Mouse (Mus musculus) lung, embryonic 16.5 days (tissue): ENCODE results near the gene Lrp5. TPM values are rescaled to one million over a fixed set of nuclear protein-coding genes. Genes with fewer than 3 reads are reported as not detected.

Experiments used
- polyA plus RNA-seq: library from polyadenylated mRNA; unstranded; fragments of >200 nt; fragmentation: Nextera tagmentation; extraction: Ambion mirVana; gene quantifications from 2 replicates; pipeline ENCODE4 v1.2.1, GENCODE M21; 2015

Gene Lrp5
- polyA plus RNA-seq, 1 experiment from 2014 or later = 7.8 TPM

Other genes starting within 250 kb of the Lrp5 start
- gene Ppp6r3, start 110.8 kb downstream of the Lrp5 start, polyA plus RNA-seq = 65.0 and 66.2 TPM in 2 replicates
- gene 1810055G02Rik, start 21.7 kb upstream of the Lrp5 start, polyA plus RNA-seq = 28.3 and 32.4 TPM in 2 replicates
- gene Kmt5b, start 80.9 kb upstream of the Lrp5 start, polyA plus RNA-seq = 28.1 and 29.5 TPM in 2 replicates
- 56.8 and 60.0 TPM in 2 replicates for gene Chka, start 165.2 kb upstream of the Lrp5 start, polyA plus RNA-seq
- 56.8 and 60.5 TPM in 2 replicates for gene Tcirg1, start 220.6 kb upstream of the Lrp5 start, polyA plus RNA-seq
- 285 and 290 TPM in 2 replicates for gene Ndufs8, start 226.2 kb upstream of the Lrp5 start, polyA plus RNA-seq
- 5.4 and 5.9 TPM in 2 replicates for gene Aldh3b1, start 243.2 kb upstream of the Lrp5 start, polyA plus RNA-seq
- 21.7 and 21.9 TPM in 2 replicates for gene Unc93b1, start 248.6 kb upstream of the Lrp5 start, polyA plus RNA-seq